Mouse (Mus musculus) hindbrain, embryonic 14.5 days (tissue): ENCODE measurements around the gene Dock1. TPM values are rescaled to one million over a fixed set of nuclear protein-coding genes. Genes with fewer than 3 reads are reported as not detected.

Experiments
- ATAC-seq: fragments of 200-750 bp; cut with Nextera tagmentation; 2 replicates; pipeline ENCODE4 v1.8.0; 2017; ENCODE audit warnings: moderate number of reproducible peaks, mild to moderate bottlenecking, moderate TSS enrichment, moderate library complexity; ENCODE audit not compliant: low FRiP score
- DNase-seq: peaks from one replicate; pipeline ENCODE4 v3.0.0-alpha.2; 2015; ENCODE audit warnings: low spot score
- H3K27ac ChIP-seq: fragments of 300-500 bp; sonication (generic); 2 replicates; pipeline ENCODE4 v1.5.1; 2014; ENCODE audit warnings: mild to moderate bottlenecking, moderate library complexity
- H3K27me3 ChIP-seq: fragments of 300-500 bp; sonication (generic); 2 replicates; pipeline ENCODE4 v1.6.1; 2014; ENCODE audit warnings: mild to moderate bottlenecking, low read length, mixed read lengths; ENCODE audit not compliant: control insufficient read depth, insufficient read depth
- H3K36me3 ChIP-seq: fragments of 300-500 bp; sonication (generic); replicated peaks from 2 replicates; pipeline ENCODE4 v1.6.1; 2014; ENCODE audit not compliant: control insufficient read depth, insufficient read depth
- H3K4me1 ChIP-seq: fragments of 300-500 bp; sonication (generic); replicated peaks from 2 replicates; pipeline ENCODE4 v1.6.1; 2014; ENCODE audit warnings: antibody characterized with exemption, low read length, mixed read lengths; ENCODE audit not compliant: control insufficient read depth, insufficient read depth
- H3K4me2 ChIP-seq: fragments of 300-500 bp; sonication (generic); replicated peaks from 2 replicates; pipeline ENCODE4 v1.6.1; 2014; ENCODE audit warnings: mild to moderate bottlenecking, moderate library complexity
- H3K4me3 ChIP-seq: fragments of 300-500 bp; sonication (generic); replicated peaks from 2 replicates; pipeline ENCODE4 v1.5.1; 2014; ENCODE audit warnings: mild to moderate bottlenecking, low read length
- H3K9ac ChIP-seq: fragments of 300-500 bp; sonication (generic); 2 replicates; pipeline ENCODE4 v1.6.1; 2014
- H3K9me3 ChIP-seq: fragments of 300-500 bp; sonication (generic); 2 replicates; pipeline ENCODE4 v1.6.1; 2016; ENCODE audit warnings: low read length; ENCODE audit not compliant: control insufficient read depth
- WGBS: fragments of 180-500 bp; shearing (Covaris S2); extraction: QIAGEN DNeasy Blood & Tissue Kit; methylation state at CpG from one replicate; pipeline ENCODE4 v1.1.7; 2014; 5-methylcytosine and 5-hydroxymethylcytosine counted together
- polyA plus RNA-seq: library from polyadenylated mRNA; unstranded; fragments of >200 nt; fragmentation: Nextera tagmentation; extraction: Ambion mirVana; gene quantifications from 2 replicates; pipeline ENCODE4 v1.2.1, GENCODE M21; 2014

Dock1 gene
- polyA plus RNA-seq, 1 experiment from 2014 or later = 9.9 TPM

- Histone ChIP-seq H3K4me2 (no peak overlapping the region), H3K27ac (no peak overlapping the region), H3K9ac (no peak overlapping the region), H3K4me1 (no peaks in the 10 kb centered on the region), H3K4me3 (no peak overlapping the region), H3K9me3 (no peaks in the 10 kb centered on the region), H3K27me3 (no peaks in the 10 kb centered on the region), H3K36me3 (no peaks in the 10 kb centered on the region)
- DNase-seq (no peak), ATAC-seq (no peak)
- 97% methylated on average over 2 of the region's 2 CpGs for WGBS
These were observed 169.6 kb downstream of the Dock1 start for GRCm38 (mm10) chr7:134840066-134840465.

DNA sequence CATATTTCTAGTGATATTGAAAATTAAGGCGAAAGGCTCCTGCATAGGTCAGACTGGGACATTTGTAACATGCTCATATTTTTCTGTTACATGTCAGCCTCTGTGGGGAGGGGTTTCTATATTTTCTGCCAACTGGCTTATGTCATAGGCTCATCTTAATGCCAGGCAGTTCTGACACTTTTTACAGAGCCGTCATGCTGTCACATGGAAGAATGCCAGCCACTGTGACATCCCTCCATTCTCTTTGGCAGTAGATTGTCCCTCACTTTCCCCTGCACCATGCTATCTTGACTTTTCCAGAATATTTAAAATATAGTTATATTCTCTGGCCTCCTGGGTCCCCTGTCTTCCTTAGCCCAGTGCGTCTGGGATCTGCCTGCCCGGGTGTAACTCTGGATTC is 172.3 kb downstream of the Dock1 start:
- WGBS = 92% methylated on average over 4 of the region's 4 CpGs
- Histone ChIP-seq H3K4me2 (no peak overlapping the region), H3K36me3 (no peaks in the 10 kb centered on the region), H3K9me3 (no peaks in the 10 kb centered on the region), H3K27me3 (no peaks in the 10 kb centered on the region), H3K9ac (no peak overlapping the region), H3K27ac (no peak overlapping the region), H3K4me1 (no peaks in the 10 kb centered on the region), H3K4me3 (no peak overlapping the region)
- ATAC-seq = no peak
- DNase-seq = no peak

- Histone ChIP-seq H3K27me3 (no peaks in the 10 kb centered on the region), H3K9ac (no peak overlapping the region), H3K36me3 (no peaks in the 10 kb centered on the region), H3K9me3 (no peaks in the 10 kb centered on the region), H3K4me3 (no peak overlapping the region), H3K4me2 (no peak overlapping the region), H3K27ac (no peak overlapping the region), H3K4me1 (no peaks in the 10 kb centered on the region)
- DNase-seq = no peak
- WGBS = 55% methylated on average over 6 of the region's 6 CpGs
- no peak for ATAC-seq
These were observed 191.5 kb downstream of the Dock1 start for GRCm38 (mm10) chr7:134862000-134862399.

GRCm38 (mm10) chr7:134864175-134864574 is 193.7 kb downstream of the Dock1 start:
- peak; percentile 47 for DNase-seq
- no peaks in the 10 kb centered on the region for H3K9me3 ChIP-seq
- no peaks in the 10 kb centered on the region for H3K36me3 ChIP-seq
- no peak overlapping the region for H3K27ac ChIP-seq
- WGBS = 89% methylated on average over 2 of the region's 2 CpGs
- H3K4me2 ChIP-seq = no peak overlapping the region
- H3K4me3 ChIP-seq = no peak overlapping the region
- no peaks in the 10 kb centered on the region for H3K27me3 ChIP-seq
- ATAC-seq = no peak
- no peak overlapping the region for H3K9ac ChIP-seq
- H3K4me1 ChIP-seq = no peaks in the 10 kb centered on the region

- DNase-seq (no peak), ATAC-seq (no peak)
- Histone ChIP-seq H3K36me3 (no peaks in the 10 kb centered on the region), H3K4me1 (no peaks in the 10 kb centered on the region), H3K4me2 (no peak overlapping the region), H3K27me3 (no peaks in the 10 kb centered on the region), H3K4me3 (no peak overlapping the region), H3K9ac (no peak overlapping the region), H3K27ac (no peak overlapping the region), H3K9me3 (no peaks in the 10 kb centered on the region)
- 74% methylated on average over 3 of the region's 3 CpGs for WGBS
These were observed 202.1 kb downstream of the Dock1 start for GRCm38 (mm10) chr7:134872511-134872910.

- Histone ChIP-seq H3K4me3 (no peak overlapping the region), H3K36me3 (no peaks in the 10 kb centered on the region), H3K27me3 (no peaks in the 10 kb centered on the region), H3K9me3 (no peaks in the 10 kb centered on the region), H3K27ac (no peak overlapping the region), H3K4me2 (no peak overlapping the region), H3K4me1 (no peaks in the 10 kb centered on the region), H3K9ac (no peak overlapping the region)
- 92% methylated on average over 7 of the region's 7 CpGs for WGBS
- ATAC-seq (no peak), DNase-seq (no peak)
These were observed 202.5 kb downstream of the Dock1 start for GRCm38 (mm10) chr7:134872981-134873380.

DNA sequence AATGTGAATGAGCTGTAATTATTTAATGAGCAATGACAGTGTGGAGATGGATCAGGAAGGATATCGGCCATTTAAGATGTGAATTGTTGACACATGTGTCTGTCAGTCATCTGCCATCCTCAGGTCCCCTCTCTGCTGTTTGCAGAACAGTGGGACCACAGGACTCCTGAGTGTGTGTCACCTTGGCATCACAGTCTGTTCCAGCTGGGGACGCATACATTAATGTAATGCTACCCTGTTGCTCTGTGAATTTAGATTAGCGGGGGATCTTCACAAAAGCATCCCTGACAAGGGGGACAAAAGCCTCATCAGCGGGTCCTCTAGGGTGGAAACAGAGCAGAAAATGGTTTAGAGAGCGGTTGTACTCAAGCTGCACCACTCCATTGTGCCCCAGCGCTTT is 208.5 kb downstream of the Dock1 start:
- no peak overlapping the region for H3K4me3 ChIP-seq
- no peak overlapping the region for H3K4me2 ChIP-seq
- no peaks in the 10 kb centered on the region for H3K9me3 ChIP-seq
- DNase-seq (no peak), ATAC-seq (no peak)
- no peaks in the 10 kb centered on the region for H3K27me3 ChIP-seq
- no peak overlapping the region for H3K27ac ChIP-seq
- peaks cover 5% of the 10 kb centered on the region for H3K4me1 ChIP-seq
- WGBS = 20% methylated on average over 6 of the region's 6 CpGs
- H3K9ac ChIP-seq = no peak overlapping the region
- no peaks in the 10 kb centered on the region for H3K36me3 ChIP-seq

- no peak overlapping the region for H3K27ac ChIP-seq
- 54% methylated on average over 6 of the region's 6 CpGs for WGBS
- no peaks in the 10 kb centered on the region for H3K27me3 ChIP-seq
- DNase-seq (no peak), ATAC-seq (no peak)
- H3K4me3 ChIP-seq = no peak overlapping the region
- H3K36me3 ChIP-seq = no peaks in the 10 kb centered on the region
- H3K4me2 ChIP-seq = no peak overlapping the region
- H3K4me1 ChIP-seq = peaks cover 5% of the 10 kb centered on the region
- no peaks in the 10 kb centered on the region for H3K9me3 ChIP-seq
- H3K9ac ChIP-seq = no peak overlapping the region
These were observed 210.0 kb downstream of the Dock1 start for GRCm38 (mm10) chr7:134880431-134880830.

- DNase-seq = no peak
- H3K36me3 ChIP-seq = no peaks in the 10 kb centered on the region
- H3K9me3 ChIP-seq = no peaks in the 10 kb centered on the region
- peaks cover 5% of the 10 kb centered on the region for H3K4me1 ChIP-seq
- no peak for ATAC-seq
- H3K27ac ChIP-seq = no peak overlapping the region
- H3K4me3 ChIP-seq = no peak overlapping the region
- no peak overlapping the region for H3K4me2 ChIP-seq
- 62% methylated on average over 6 of the region's 6 CpGs for WGBS
- H3K27me3 ChIP-seq = no peaks in the 10 kb centered on the region
- H3K9ac ChIP-seq = no peak overlapping the region
These were observed 213.1 kb downstream of the Dock1 start for GRCm38 (mm10) chr7:134883516-134883915.

GRCm38 (mm10) chr7:134892449-134892871 is 222.0 kb downstream of the Dock1 start:
- no peaks in the 10 kb centered on the region for H3K36me3 ChIP-seq
- no peak overlapping the region for H3K9ac ChIP-seq
- no peak overlapping the region for H3K4me2 ChIP-seq
- peaks cover 8% of the 10 kb centered on the region; the same call in 1 of the 2 replicates for H3K4me1 ChIP-seq
- H3K27me3 ChIP-seq = no peaks in the 10 kb centered on the region
- no peaks in the 10 kb centered on the region for H3K9me3 ChIP-seq
- H3K4me3 ChIP-seq = no peak overlapping the region
- no peak overlapping the region for H3K27ac ChIP-seq
- ATAC-seq = no peak; the same call in 1 of the 2 replicates
- 39% methylated on average over 13 of the region's 13 CpGs for WGBS
- DNase-seq = peak; percentile 36
